Mouse (Mus musculus): ENCODE measurements around the gene Rps6ka5.

Rps6ka5 gene

GRCm38 (mm10) chr12:100726651-100727050 lies at the start of gene Rps6ka5:
Gene Rps6ka5, minus strand, starts transcription at chr12:100726983.
- DNase-seq (ENCODE audit: low spot score in 2 of 2) = no peak

GRCm38 (mm10) chr12:100775911-100776581 lies 49.3 kb upstream of the Rps6ka5 start:
- peak in 1 of 2 experiments; percentile 57 for DNase-seq (ENCODE audit: low spot score in 2 of 2)

- DNase-seq (ENCODE audit: low spot score in 2 of 2) = no peak
Observed at GRCm38 (mm10) chr12:100775291-100775690, 48.5 kb upstream of the Rps6ka5 start.

GRCm38 (mm10) chr12:100774756-100775155 lies 48.0 kb upstream of the Rps6ka5 start:
- no peak for DNase-seq (ENCODE audit: low spot score in 2 of 2)

GRCm38 (mm10) chr12:100772230-100772984 lies 45.6 kb upstream of the Rps6ka5 start:
- DNase-seq (ENCODE audit: low spot score in 2 of 2) = no peak

- DNase-seq (ENCODE audit: low spot score in 2 of 2) = no peak
Observed at GRCm38 (mm10) chr12:100770765-100771164, 44.0 kb upstream of the Rps6ka5 start.

- DNase-seq (ENCODE audit: low spot score in 2 of 2) = no peak
Observed at GRCm38 (mm10) chr12:100769871-100770270, 43.1 kb upstream of the Rps6ka5 start.

GRCm38 (mm10) chr12:100764329-100765018 lies 37.7 kb upstream of the Rps6ka5 start:
- peak in 1 of 2 experiments; percentile 15 for DNase-seq (ENCODE audit: low spot score in 2 of 2)

GRCm38 (mm10) chr12:100762663-100763425 lies 36.1 kb upstream of the Rps6ka5 start:
- DNase-seq (ENCODE audit: low spot score in 2 of 2) = no peak

GRCm38 (mm10) chr12:100757427-100757826 lies 30.6 kb upstream of the Rps6ka5 start:
- DNase-seq (ENCODE audit: low spot score in 2 of 2) = no peak

GRCm38 (mm10) chr12:100753716-100754115 lies 26.9 kb upstream of the Rps6ka5 start:
- no peak for DNase-seq (ENCODE audit: low spot score in 2 of 2)

GRCm38 (mm10) chr12:100752977-100753376 lies 26.2 kb upstream of the Rps6ka5 start:
- DNase-seq (ENCODE audit: low spot score in 2 of 2) = no peak

GRCm38 (mm10) chr12:100742468-100742867 lies 15.7 kb upstream of the Rps6ka5 start:
- no peak for DNase-seq (ENCODE audit: low spot score in 2 of 2)

GRCm38 (mm10) chr12:100740313-100740712 lies 13.5 kb upstream of the Rps6ka5 start:
- DNase-seq (ENCODE audit: low spot score in 2 of 2) = no peak

GRCm38 (mm10) chr12:100739011-100739570 lies 12.3 kb upstream of the Rps6ka5 start:
- DNase-seq (ENCODE audit: low spot score in 2 of 2) = no peak

- DNase-seq (ENCODE audit: low spot score in 2 of 2) = no peak
Observed at GRCm38 (mm10) chr12:100738498-100738897, 11.7 kb upstream of the Rps6ka5 start.

- DNase-seq (ENCODE audit: low spot score in 2 of 2) = no peak
Observed at GRCm38 (mm10) chr12:100735581-100735980, 8.8 kb upstream of the Rps6ka5 start.

GRCm38 (mm10) chr12:100735156-100735555 lies 8.4 kb upstream of the Rps6ka5 start:
- DNase-seq (ENCODE audit: low spot score in 2 of 2) = no peak

GRCm38 (mm10) chr12:100728646-100729485 lies 2.1 kb upstream of the Rps6ka5 start:
- peak; percentile 38 to 69 for DNase-seq (ENCODE audit: low spot score in 2 of 2)

GRCm38 (mm10) chr12:100727891-100728290 lies 1.1 kb upstream of the Rps6ka5 start:
- no peak for DNase-seq (ENCODE audit: low spot score in 2 of 2)

- no peak for DNase-seq (ENCODE audit: low spot score in 2 of 2)
Observed at GRCm38 (mm10) chr12:100725458-100725786, 1.4 kb downstream of the Rps6ka5 start.
